Mouse (Mus musculus) lung, postnatal 0 days (tissue): ENCODE data around the gene Atg14.

Experiments used
- CTCF ChIP-seq: IDR thresholded peaks from 2 replicates; pipeline ENCODE4 v1.5.1; 2016; ENCODE audit warnings: antibody characterized with exemption, mild to moderate bottlenecking
- EP300 ChIP-seq: IDR thresholded peaks from 2 replicates; pipeline ENCODE4 v1.6.1; 2016; ENCODE audit warnings: antibody characterized with exemption, mild to moderate bottlenecking, control low read depth

DNA sequence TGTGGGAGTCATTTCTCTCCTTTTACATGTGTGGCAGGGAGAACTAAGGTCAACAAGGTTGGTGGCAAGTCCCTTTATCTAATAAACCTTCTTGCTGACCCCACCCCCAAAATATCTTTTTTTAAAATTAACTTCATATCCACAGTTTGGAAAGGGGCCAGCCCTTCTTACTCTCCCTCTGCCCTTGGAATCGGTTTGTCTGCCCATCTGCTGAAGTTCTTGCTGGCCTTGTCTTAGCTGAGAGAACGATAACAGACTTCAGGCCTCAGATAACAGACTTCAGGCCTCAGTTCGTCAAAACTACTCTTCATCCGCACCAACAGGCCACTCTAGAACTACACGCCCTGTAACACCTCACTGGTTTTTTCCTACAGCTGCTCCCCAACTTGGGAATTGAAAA lies 26.2 kb downstream of the Atg14 start:
- no peak for TF ChIP-seq CTCF
- no peak for TF ChIP-seq EP300
